Mouse (Mus musculus) bone marrow, adult 2 months (tissue): ENCODE results near the gene Map2k3.

Source experiments
- CTCF ChIP-seq: fragments of 200-500 bp; IDR thresholded peaks from 2 replicates; pipeline ENCODE4 v1.5.1; 2011; ENCODE audit warnings: low read length, control low read depth; ENCODE audit not compliant: control insufficient read depth, insufficient read depth
- POLR2A ChIP-seq: fragments of 200-500 bp; IDR thresholded peaks from 2 replicates; pipeline ENCODE4 v1.6.1; 2011; ENCODE audit warnings: low read depth, mild to moderate bottlenecking, control low read depth, low read length, borderline replicate concordance; ENCODE audit not compliant: control insufficient read depth

- TF ChIP-seq POLR2A, result no peak
- no peak for TF ChIP-seq CTCF
Measured at GRCm38 (mm10) chr11:60915201-60915600, 16.6 kb upstream of the Map2k3 start.
